Mouse (Mus musculus): ENCODE results near the gene Cct4.
A peak's percentile ranks its signal among the peaks of the same experiment; 100 is the strongest.

The Cct4 gene

DNA sequence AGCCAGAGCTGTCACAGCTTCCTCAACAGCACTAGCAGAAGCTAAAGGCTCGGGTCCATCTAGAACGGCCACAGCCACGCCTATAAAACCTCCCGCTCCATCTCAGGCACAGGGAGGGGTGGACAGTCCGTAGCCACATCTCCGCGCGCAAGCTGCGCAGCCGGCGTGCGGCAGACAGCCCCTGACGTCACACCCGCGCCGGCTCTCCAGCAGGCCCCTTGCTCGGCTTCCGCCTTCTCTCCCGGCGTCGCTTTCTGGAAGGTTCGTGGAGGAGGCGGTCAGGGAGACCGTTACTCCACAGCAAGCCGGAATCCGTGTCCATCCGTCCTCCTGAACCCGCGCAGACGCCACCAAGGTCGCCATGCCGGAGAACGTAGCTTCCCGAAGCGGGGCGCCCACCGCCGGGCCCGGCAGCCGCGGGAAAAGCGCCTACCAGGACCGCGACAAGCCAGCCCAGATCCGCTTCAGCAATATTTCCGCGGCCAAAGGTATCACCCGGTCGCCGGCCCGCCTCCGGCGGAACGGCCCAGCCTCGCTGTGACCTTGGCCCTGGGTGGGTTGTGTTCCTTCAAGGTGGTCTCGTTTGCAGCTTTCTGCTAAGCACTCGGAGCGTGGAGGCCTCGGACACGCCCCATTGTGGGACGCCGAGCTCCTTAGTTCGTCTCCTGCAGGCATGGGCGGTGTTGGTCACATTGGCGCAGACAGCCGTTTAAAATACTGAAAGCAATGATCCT lies at the start of gene Cct4:
Gene Cct4 (plus strand): TSS at position 127 of the 734 bp plus-strand sequence.
- DNase-seq (ENCODE audit: low spot score), result peak; percentile 79

DNA sequence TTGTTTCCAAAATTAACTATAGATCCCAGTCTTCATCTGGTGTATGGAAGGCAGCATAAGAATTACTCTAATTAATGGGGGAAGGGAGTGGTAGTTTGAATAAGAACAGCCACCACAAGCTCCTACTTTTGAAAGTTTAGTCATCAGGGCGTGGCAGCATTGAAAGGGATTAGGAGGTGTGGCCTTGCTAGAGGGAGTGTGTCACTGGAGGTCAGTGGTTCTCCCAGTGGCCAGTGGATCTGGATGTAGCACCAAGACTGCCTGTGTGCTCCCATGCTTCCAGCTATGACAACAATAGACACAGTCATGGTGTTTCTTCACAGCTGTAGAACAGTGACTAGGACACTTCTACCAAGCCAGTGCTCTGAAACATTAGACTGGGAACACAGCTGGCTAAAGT lies 41.2 kb upstream of the Cct4 start:
- no peak for DNase-seq (ENCODE audit: low spot score)

DNA sequence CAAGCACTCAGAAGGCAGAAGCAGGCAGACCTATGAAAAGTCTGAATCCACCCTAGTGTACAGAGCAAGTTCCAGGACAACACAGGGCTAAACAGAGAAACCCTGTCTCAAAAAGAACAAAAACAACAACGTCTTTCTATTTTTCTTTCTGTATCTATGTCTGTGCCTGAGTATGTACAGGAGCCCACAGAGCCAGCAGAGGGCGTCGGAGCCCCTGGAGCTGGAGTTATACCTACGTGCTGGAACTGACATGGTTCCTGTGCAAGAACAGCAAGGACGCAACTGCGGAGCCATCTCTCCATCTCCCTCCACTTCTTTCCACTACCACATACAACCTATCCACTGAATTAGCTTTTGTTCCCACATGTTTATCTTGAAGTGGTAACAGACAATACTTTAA lies 40.2 kb upstream of the Cct4 start:
- DNase-seq (ENCODE audit: low spot score), result no peak

DNA sequence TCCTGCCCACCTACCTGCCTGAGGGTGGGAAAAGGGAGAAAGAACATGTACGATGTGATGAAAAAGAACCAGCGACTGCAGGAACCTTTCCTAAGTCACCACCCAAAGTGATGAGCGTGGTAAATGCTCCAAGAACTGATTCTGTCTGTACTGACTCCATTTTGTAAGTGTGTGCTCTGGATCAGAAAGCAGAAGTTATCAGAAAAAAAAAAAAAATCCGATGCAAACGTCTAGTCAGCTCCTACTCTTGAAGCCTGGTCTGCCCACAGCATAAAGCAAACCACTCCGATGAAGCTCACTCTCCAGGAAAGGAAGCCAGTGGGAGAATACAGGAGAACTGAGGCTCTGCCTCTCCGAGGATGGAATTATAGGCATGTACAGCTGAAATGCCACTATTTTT lies 37.7 kb upstream of the Cct4 start:
- no peak for DNase-seq (ENCODE audit: low spot score)

GRCm38 (mm10) chr11:22956346-22956745 lies 34.0 kb upstream of the Cct4 start:
- DNase-seq (ENCODE audit: low spot score), result no peak

DNA sequence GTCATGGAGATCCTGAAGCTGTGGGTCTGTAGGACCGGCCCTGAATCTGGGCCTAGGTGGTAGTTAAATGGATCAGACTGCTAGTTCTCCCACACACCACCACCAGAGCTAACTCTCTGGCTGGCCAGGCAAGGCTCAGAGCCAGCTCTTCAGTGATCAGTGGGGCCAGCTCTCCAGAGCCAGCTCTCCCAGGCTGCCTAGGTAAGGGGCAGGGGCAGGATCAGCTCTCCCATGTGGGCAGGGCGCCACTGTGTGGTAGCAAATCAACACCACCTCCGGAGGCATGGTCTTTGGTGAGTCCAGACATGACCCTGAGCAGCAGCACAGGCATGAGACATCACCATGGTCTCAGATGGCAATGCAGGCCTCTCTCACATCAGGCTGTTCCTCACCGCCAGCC lies 33.5 kb upstream of the Cct4 start:
- DNase-seq (ENCODE audit: low spot score), result no peak

DNA sequence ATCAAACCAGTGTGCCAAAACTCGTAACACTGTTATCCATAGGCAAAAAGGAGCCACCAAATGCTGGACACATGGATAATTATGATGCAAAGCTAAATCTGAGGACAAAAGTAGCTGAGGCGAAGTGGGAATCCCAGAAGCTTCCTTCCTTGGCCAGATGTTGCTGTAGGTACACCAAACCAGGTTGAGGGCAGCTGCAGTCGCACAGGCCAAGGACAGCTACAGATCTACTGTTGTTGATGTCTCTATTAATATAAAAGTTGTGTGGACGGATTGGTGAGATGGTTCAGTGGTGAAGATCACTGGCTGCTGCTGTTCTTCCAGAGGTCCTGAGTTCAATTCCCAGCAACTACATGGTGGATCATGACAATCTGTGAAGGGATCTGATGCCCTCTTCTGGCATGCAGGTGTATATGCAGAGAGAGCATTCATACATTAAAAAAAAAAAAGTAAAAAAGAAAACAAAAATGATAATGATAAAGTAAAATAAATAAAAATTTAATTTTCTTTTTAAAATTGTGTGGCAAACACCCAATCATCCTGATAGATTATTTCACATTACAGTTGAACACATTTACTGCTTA lies 32.4 kb upstream of the Cct4 start:
- DNase-seq (ENCODE audit: low spot score), result no peak

- no peak for DNase-seq (ENCODE audit: low spot score)
Observed at GRCm38 (mm10) chr11:22962101-22962500, 28.2 kb upstream of the Cct4 start.

- no peak for DNase-seq (ENCODE audit: low spot score)
Observed at GRCm38 (mm10) chr11:22964401-22964800, 25.9 kb upstream of the Cct4 start.

- no peak for DNase-seq (ENCODE audit: low spot score)
Observed at GRCm38 (mm10) chr11:22965503-22965902, 24.8 kb upstream of the Cct4 start.

GRCm38 (mm10) chr11:22969486-22969885 lies 20.8 kb upstream of the Cct4 start:
- no peak for DNase-seq (ENCODE audit: low spot score)

DNA sequence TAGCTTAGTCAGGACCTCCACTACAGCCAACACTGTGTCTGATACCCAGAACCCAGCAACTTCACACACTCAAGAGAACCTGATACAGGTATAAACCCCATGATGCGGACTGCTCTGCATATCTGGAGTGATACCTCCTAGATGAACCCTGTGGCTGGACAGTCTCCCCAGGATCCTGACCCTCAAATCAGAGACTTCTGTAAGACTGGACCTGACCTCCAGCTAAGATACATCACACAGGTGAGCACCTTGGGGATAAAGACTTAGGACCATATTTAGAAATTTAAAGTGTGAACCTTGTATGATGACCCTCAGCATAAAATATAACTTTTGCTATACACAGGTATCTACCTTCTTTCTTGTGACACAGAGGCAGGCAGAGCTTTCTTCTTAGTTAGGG lies 19.8 kb upstream of the Cct4 start:
- DNase-seq (ENCODE audit: low spot score), result no peak

DNA sequence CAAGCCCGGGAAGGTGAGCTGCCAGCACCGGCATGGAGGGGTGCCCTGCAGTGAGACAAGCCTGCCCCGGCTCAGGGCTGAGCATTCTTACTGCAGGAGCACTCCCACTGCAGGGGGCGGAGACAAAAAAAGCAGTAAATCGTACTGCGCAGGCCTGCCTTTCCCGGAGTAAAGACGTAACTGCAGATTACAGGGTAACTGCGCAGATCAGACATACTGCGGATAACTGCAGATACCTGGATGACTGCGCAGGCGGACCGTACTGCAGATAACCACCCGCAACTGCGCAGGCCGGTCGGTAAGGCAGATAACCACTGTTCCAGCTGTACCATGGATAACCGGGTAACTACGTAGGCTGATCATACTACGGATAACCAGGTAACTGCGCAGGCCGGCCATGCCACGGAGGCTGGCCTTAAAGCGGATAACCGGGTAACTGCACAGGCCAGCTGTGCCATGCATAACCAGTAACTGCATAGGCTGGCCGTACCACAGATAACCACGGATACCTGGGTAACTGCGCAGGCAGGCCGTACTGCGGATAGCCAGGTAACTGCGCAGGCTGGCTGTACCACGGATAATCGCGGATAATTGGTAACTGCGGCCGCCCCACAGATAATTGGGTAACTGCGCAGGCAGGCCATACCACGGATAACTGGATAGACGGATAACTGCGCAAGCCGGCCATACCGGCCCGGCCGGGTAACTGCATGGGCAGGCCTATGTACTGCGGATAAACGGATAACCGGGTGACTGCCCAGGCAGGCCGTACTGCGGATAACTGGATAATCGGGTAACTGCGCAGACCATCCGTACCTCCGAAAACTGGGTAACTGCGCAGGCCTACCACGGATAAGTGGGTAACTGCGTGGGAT lies 18.2 kb upstream of the Cct4 start, which contains the start of gene Zrsr1:
Gene Zrsr1 (plus strand): TSS at position 171 of the 875 bp plus-strand sequence.
- no peak for DNase-seq (ENCODE audit: low spot score)

DNA sequence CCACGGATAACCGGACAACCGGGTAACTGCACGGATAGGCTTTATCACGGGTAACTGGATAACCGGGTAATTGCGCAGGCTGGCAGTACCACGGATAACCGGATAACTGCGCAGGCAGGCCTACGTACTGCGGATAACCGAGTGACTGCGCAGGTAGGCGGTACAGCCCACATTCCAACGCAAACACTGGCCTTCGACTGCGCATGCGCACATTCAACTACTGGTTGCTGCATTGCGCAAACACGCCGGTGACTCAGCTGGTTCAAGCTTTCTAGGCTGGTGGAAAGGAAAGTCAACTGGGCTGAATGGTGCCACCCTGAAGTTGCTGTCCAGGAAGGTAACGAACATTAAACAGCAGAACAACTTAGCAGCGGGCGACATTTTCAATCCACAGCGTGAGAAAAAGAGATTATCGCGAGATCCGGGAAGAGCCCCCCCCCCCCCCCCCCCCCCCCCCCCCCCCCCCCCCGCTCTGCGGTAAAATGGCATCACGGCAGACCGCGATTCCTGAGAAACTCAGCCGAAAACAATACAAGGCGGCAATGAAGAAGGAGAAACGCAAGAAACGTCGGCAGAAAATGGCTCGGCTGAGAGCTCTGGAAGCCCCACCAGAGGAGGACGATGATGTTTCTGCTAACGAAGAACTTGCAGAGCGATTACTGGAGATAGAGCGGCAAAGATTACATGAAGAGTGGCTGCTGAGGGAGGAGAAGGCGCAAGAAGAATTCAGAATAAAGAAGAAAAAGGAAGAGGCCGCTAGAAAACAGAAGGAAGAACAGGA lies 17.4 kb upstream of the Cct4 start:
- DNase-seq (ENCODE audit: low spot score), result peak; percentile 30

DNA sequence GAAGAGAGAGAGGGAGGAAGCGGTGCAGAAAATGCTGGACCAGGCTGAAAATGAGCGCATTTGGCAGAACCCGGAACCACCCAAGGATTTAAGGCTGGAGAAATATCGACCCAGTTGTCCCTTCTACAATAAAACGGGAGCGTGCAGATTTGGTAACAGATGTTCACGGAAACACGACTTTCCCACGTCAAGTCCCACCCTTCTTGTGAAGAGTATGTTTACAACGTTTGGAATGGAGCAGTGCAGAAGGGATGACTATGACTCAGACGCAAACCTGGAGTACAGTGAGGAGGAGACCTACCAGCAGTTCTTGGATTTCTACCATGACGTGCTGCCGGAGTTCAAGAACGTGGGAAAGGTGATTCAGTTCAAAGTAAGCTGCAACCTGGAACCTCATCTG lies 16.7 kb upstream of the Cct4 start:
- DNase-seq (ENCODE audit: low spot score), result no peak

- DNase-seq (ENCODE audit: low spot score), result no peak
Observed at GRCm38 (mm10) chr11:22978215-22978614, 12.1 kb upstream of the Cct4 start.

DNA sequence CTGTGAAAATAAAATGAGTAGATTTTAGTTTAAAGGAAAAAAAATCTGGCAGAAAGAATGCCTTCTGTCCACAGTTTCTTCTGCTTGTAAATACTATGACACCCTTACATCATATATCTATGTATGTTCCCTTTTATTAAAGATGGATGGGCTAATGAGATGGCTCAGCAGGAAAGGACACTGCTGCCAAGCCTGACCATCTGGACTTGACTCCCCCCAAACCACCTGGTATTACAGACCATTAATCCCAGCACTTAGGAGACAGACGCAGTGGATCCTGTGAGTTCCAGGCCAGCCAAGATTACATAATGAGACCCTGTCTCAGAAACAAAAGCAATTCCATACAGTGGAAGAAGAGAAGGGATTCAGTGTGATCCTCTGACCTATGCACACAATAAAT lies 11.6 kb upstream of the Cct4 start:
- no peak for DNase-seq (ENCODE audit: low spot score)

DNA sequence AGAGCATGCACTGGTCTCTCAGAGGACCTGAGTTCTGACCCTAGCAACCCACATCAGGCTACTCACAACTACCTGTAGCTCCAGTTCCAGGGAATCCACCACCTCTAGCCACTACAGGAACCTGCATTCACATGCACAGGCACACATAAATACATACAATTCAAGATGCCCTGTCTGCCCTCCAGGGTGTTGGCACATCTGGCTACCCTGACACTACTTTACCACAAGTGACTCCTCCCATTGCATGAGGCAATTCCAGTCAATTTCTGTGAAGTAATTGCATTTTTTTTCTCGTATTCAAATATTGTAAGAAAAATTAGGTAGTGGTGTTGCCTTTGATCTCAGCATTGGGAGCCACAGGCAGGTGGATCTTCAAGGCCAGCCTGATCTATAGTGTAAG lies 11.1 kb upstream of the Cct4 start:
- no peak for DNase-seq (ENCODE audit: low spot score)

GRCm38 (mm10) chr11:22981041-22981440 lies 9.3 kb upstream of the Cct4 start:
- no peak for DNase-seq (ENCODE audit: low spot score)

DNA sequence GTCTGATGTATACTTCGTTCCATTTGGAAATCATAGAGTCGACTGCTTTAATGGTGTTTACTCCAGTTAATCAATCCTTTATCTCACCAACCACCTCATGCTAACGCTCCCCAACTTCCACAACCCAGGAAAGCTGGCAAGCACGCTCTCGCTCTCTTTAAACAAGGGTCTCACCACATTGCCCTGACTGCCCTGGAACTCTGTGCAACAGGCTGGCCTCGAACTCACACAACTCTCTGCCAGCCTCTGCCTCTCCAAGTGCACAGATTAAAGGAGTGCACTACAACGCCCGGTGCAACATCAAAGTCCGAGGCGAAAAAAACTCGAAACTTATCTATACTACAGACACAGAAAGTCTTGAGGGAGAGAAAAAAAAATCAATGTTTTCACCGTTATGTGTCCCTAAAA lies 8.8 kb upstream of the Cct4 start:
- no peak for DNase-seq (ENCODE audit: low spot score)

- DNase-seq (ENCODE audit: low spot score), result peak; percentile 95
Observed at GRCm38 (mm10) chr11:22981984-22982757, 8.1 kb upstream of the Cct4 start, which contains the start of the genes Gm28048 and Commd1. TSS of gene Gm28048 (minus strand) at chr11:22982090. TSS of gene Commd1 (minus strand) at chr11:22982382.

All from urinary bladder, postnatal 10 days (tissue).